Mouse (Mus musculus) urinary bladder, adult 2 months (tissue): ENCODE results near the gene Nradd. TPM values are rescaled to one million over a fixed set of nuclear protein-coding genes. Genes with fewer than 3 reads are reported as not detected.
A peak's percentile ranks its signal among the peaks of the same experiment; 100 is the strongest.

Experiments
- DNase-seq: peaks from one replicate; pipeline ENCODE4 v3.0.0; 2022; ENCODE audit warnings: low spot score
- polyA plus RNA-seq: library from polyadenylated mRNA; depleted of rRNA; stranded (reverse); fragments of >200 nt; gene quantifications from 2 replicates; pipeline ENCODE4 v1.2.3, GENCODE M21; 2012

Nradd gene
- polyA plus RNA-seq, 1 experiment, result 36.6 TPM

DNA sequence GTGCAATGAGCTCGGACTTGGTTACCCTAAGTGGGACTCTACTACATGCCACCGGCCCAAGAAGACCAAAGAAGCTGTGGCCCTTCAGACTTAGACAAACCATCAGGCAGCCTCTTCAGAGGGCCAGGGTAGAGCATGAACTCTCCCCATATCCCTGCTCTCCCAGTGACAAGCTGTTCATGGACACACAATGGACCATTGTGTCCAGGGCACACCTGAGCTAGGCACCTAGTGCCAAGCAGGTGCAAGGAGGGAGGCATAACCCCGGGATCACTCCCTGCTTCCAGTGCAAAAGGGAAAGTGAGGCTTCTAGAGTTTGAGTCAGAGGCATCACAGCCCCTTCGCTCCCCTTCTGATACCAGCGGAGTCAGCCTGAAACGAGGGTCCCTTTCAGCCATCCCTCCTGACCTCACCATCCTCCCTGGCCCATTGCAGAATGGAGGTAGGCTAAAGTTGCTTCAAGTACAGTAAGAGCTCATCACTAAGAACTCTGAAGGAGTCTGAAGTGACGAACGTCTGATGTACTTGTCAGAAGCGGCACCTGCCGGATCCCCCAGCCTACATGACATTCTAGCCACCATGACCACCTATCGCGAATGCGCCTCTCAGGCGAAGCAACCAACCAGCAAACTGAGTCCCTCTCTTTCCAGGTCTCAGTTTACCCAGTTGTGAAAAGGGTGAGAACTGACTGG lies 28.9 kb upstream of the Nradd start:
- no peak for DNase-seq

DNA sequence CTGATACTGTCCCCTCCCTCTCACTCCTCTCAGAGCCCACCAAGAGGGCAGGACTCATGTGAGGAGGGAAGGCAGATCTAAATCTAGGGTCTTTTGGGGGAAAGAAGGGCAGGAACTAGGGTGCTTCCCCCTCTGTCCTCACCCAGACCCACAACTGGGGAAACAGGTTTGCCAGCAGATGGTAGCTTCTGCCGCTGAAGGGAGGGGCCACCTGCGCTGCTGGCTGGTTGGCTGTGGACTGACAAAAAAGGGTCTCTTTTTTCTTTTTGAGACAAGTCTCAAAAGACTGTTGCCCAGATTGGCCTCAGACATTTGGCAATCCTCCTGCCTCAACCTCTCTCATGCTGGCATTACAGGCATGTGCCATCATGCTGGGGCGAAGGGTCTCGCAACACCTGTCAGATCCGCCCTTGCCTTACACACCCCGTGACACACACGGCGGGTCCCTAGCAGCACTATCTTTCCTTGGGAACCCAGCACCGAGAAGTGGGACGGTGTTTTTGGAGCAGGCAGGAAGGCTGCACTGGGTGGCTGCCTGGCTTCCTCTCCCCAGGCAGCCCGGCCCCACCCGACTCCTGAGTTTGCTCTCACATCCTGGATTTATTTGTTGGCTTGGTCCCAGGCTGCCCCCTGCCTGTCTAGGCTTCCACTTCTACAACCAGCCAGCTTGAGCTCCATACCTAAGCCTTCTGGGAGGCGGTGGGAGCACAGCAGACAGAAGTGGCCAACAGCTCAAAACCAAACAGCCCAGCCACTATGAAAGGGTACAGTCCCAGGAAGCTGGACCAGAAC lies 27.9 kb upstream of the Nradd start:
- DNase-seq, result no peak

DNA sequence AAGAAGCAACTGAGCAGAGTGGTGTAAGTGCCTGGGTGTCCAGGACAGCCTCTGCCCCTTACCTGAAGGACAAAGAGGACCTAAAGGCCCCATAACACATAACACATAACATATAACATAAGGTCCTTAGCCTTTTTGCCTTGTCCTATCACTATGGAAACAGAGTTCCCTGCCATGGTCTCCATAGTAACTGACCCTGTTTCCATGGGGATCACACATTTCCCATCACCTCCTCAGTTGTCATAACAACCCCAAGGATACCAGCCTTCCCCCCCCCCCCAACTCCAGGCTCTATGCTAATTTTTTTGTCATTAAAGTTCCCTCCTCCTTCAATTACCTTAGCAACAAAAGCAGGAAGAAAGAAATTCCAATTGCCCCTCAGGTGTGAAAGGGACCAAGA lies 25.5 kb upstream of the Nradd start:
- DNase-seq, result no peak

DNA sequence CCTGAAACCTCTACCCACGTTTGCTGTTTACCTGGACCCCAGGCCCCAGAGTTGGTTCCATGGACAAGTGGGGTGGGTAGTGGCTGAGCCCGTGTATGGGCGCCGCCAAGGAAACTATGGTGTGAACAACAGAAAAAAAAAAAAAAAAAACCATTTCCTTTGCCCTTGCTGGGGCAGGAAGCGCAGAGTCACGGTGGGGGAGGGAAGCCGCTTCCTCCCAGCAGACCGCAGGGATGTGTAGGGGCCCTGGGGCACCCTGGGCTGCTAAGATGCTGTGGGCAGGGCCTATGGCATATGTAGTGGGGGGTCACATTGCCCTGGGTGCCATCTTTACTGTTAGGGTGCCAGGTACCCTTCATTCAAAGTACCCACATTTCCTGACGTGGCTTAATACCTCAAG lies 21.0 kb upstream of the Nradd start:
- DNase-seq, result no peak

DNA sequence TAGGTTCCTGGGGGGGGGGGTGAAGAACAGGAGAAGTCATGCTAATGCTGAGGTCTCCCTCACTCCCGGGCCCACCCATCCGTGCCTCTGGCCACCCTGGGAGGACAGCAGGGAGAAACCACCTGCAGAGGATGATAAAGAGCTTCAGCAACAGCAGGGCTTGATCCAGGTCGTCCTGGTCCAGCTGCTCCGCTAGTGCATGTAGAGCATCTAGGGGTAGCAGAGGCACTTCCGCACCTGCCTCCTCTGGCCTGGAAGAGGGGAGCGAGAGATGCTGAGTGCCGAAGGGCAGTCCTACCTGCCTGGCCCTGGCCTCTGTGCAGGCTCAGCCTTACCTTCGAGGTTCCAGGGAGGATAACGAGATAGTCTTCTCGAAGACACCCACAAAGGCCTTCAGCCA lies 20.0 kb upstream of the Nradd start:
- DNase-seq, result no peak

DNA sequence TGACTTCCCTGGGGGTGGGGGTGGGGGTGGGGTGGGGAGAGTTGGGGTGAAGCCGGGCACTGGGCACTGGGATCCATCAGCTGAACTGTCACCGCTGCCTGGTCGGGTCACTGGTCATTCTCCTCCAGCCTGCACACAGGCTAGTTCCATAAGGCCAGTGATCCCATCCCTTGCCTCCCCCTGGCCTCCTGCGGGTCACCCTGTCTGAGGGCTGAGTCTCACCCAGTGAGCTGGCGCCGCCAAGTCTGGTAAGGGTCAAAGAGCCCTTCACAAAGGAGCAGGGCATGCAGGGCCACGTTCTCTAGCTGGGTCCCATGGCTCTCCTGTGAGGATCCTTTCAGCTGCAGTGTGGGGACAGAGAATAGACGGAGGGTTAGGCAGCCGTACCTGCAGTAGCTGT lies 19.5 kb upstream of the Nradd start:
- no peak for DNase-seq

DNA sequence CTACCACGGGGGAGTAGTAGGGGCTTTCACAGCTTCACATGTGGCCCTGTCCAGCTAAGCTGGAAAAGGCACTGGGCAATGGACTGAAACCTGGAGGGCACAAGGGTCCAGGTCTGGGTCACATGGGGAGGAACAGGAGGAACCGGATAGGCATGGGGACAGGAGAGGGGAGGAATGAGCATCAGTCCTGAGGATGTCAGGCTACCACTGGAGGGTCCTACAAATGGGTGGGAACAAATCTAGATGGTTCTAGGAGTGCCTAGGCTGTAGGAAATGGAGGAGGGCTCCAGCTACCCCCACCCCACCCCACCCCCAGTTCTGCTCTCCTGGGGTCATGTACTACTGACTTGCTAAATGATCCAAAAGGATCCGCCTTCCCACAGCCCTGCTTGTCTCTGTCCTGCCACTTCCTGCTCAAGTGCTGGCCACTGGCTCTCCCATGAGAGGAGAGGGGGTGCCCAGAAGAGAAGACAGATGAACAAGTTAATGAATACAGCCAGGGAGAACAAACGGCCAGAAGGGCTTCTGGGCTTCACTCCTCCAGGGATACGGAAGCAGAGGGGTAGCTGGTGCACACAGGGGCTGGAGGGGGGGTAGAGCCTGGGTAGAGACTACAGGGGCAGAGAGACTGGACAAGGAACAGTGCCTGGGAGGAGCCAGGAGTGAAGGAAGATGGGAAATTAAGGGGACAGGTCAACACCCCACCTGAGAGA lies 18.7 kb upstream of the Nradd start:
- DNase-seq, result no peak

DNA sequence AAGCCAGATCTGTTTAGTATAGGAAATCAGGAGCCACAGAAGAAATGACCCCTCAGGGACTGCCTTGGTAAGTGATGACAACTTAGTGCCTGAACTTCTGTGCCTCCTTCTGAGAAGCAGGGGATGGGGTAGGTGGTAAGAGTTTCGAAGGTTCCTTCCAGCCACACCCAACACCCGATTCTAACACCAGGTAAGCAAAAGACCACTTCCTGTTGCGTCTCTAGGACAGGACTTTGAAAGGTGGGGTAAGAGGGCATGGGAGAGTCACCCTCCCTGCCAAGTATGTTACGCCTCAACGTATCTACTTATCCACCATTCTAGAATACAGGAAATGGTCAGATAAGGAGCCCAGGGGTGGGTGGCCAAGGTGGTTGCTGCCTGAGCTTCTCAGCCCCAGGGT lies 16.8 kb upstream of the Nradd start:
- DNase-seq, result no peak

DNA sequence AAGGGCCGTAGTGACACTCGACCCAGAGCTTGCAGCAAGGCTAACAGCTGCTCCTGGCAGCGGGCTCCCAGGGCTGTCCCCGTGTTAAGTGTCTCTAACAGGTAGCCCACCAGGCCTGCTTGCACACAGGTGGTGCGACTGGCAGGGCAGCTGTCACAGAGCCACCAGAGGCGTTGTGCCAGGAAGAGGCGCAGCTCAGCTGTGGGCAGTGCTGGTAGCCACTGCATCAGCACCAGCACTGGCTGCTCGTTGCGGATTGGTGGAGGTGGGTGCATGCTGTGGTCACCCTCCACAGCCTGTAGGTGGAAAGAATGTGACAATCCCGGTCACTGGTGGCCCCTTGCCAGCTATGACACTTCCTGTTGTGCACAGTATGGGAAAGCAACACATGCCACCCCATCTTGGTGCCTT lies 14.4 kb upstream of the Nradd start:
- DNase-seq, result no peak

DNA sequence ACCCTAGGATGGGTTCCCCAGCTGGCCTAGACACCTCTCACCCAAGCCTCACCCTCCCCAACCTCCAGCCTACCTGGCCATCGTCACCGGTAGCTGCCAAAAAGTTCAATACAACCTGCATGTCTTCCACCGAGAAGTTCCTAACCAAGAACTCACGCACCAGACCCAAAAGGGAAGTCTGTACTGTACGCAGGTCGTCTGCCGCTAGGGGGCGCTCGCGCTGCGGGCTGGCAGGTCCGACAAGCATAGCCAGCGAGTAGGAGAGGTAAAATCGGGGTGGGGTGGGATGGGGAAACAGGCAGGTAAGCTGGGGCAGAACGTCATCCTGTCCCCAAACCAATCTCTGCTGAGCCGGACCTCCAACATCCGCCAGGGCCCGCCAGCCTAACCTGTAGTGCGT lies 11.0 kb upstream of the Nradd start:
- peak; percentile 88 for DNase-seq

DNA sequence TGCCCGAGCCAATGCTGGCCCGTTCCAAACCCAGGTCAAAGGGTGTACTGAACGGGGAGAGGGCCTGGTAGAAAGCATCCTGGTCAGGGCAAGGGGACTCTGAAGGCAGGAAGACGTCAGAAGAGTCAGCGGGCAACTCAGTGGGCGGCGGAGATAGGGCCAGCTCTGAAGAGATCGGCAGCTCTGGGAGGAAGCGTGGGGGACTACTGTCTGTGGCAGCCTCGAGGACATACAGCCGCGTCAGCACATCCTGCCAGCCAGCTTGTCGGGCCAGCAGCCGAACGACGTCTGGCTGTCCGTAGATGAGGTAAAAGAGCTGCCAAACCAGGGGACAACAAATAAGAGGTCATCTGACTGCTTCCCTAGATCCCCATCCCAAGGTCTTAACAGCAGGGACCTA lies 9.6 kb upstream of the Nradd start:
- DNase-seq, result no peak

DNA sequence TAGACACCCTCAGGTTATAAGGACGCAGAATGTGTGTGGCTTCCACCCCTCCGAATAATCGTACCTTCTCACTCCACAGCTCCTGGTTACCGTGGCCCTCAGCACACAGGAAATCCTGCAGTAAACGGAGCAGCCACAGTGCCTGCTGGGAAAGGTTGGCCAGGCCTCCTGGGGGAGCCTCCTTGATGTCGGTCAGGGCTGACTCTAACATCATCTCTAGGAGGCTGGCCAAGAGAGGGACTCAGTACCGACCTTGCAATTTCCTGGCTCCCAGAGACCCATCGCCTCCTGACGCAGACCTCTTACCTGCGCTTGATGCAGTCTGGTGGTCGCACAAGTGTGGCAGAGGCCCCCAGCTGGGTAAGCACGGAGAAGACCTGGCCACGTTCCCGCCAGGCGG lies 8.4 kb upstream of the Nradd start:
- no peak for DNase-seq

DNA sequence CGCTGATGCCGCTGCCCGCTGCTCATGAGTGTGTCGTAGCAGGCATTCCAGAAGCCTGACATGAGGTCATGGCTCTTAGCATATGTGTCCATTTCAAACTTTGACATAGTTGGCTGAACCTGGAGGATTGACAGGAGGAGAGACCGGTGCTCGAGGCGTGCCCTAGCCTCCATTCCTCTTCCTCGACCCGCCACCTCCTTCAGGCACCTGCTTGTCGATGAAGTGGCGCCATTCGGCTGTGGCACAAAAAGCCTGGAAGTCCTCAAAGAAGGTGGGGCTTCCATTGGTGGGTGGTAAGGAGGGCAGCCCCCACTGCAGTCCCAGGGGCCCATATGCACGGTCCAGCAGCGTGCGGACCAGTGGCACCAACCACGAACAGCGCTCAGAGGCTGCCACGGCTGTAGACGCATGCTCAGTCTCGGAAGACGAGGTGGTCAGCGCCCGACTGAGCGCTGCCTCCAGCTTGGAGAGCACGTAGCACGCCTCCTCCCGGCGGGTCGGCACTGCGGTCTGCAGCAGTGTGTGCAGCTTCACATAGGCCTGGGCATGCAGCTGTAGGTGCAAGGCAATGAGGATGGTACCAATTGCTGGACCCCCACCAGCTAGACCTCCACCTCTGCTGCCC lies 7.5 kb upstream of the Nradd start:
- DNase-seq, result no peak

DNA sequence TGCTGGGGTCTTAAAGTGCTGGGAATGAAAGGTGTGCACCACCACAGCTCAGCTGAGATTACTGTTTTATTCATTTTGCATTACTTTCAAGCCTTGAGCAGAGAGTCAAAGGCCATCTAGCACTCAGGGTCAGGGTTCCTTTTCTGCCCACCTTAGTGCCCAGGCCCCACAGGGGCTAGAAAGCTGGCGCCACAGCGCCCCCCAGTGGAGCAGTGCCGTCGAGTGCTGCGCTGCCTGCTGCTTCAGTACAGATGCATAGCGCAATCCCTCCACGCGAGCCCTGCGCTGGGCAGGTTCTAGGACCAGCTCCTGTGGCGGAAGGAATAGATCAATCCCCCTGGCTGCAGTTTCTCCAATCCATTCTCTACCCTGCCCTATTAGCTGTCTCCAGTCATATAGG lies 6.9 kb upstream of the Nradd start:
- DNase-seq, result no peak

DNA sequence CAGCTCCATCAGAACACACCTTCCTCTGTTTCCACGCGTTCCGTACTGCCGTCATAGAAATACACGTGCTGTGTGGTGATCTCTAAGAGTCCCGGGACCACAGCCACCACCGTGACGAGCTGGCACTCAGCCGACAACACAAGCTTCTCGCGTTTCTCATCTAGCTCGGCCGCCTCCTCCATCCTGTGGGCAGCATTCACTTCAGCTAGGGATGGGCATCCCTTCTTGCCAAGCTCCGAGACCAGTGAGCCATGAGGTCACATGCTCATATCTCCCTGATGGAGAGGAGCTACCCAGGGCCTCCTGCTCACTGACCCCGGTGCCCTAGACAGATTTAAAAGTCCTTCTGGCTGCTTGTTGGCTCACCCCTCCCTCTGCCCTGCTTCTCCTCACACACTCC lies 5.9 kb upstream of the Nradd start:
- no peak for DNase-seq

DNA sequence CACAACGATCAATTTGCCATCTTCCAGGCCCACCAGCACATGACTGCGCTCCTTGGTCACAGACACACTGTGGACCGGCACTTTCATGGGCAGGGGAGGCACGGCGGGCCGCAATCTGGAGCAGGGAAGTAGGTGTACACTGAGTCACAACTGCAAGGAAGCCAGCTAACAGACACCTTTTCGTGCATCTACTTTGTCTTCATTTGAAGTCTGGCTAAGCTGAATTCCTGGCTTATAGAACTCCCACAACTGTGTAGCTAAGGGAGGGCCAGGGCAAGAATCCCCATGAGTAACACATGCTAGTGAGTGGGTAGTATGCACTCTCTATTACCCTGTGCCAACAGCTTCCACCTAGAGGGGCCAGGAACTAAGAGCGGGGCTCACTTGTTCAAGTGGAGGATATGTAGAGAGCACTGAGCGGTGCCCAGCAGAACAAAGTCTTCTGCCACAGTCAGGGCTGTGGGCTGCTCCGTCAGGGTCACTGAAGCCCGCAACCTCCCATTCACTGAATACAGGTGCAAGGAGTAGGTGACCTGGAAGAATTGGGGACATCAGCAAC lies 1.2 kb upstream of the Nradd start:
- DNase-seq, result no peak

DNA sequence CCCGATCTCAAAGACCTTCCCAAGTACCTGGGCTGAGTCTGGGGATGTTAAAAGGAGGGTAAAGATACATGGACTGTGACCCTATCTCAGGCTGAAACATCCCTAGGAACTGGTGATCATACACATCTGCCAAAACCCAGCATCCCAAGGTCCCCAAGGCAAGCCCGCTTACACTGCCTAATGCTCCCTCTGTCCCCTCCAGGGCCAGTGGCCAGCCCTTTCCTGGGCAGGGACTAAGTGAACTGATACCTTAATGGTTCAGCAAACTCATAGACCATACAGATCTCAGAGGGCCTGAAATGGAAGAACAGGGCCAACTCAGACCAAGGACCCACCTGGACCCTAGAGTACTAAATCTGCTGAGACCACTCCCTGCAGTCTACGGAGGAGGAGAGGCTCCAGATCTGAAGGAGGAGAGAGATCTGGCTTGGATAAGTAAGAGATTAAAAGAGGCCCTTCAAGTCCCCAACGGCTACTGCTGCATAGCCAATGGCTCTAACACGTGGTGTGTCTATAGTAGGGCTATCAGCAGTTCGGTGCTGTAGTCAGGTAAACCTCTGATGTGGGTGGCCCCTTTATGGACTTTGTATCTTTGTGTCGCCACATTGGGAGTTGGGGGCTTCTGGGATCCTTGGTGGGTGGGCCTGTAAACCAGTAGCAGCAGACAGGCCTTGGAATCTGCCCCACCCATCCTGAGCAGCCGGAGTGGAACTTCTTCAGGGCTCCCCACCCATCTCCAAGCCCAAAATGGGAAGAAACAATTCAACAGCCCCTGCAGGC lies 646 bp downstream of the Nradd start:
- peak; percentile 17 for DNase-seq

DNA sequence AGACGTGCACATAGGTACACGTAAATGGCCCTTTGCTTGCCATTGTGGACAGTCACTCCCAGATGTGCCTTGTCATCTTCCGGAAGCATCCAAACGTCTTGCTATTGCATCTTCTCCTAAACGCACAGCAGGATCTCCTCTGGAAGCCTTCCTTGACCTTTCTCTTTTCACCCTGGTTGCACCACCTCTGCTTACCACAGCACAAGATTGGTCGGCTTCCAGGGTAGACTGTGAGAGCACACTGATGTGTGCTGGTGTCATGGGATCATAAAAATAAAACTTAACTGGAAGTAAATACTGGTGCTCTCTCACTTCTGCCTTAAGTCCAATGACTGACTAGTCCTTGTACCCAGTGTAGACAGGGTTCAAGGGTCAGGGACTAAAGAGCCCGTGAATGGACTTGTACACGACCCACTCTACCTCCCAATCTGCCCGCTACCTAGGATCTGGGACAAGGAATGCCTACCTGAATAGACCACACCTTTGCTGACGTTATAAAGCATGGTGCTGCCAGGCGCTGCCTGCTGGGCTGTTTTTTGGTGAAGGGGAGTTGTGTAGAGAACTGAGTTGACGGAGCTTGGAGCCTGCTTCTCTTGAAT lies 1.5 kb downstream of the Nradd start:
- no peak for DNase-seq

DNA sequence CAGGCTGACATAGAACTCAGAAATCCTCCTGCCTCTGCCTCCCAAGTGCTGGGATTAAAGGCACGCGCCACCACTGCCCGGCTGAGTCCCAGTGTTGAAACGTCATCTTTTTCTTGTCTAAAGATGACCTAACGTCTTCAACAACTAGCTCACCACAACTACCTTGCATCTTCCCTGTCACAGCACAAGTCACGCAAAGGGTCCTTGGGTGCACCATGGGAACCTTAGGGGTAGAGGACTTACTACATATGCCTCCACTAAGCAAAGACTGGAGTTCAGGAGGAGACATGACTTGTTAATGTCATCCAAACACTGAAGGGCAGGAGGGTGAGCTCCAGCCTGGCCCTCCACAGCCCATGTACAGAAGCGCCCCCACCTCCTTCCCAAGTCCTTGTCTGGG lies 3.6 kb downstream of the Nradd start:
- no peak for DNase-seq

DNA sequence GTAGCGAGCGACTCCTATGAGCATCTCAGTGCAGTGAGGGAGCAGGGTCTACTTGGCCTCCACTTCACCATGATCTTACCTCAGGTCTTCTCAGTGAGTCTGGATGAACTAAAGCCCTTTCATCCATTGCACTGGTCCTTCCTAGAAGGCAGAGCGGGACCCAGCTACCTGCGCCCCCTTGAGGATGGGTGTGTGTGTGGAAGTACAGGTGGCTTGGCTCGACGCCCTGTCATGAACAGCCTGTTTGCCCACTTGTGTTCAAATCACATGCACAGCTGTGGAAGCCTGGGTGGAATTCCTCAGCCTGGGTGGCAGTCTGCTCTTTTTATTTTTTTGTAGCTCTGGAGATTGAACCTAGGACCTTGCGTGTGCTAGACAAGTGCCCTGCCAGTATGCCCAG lies 4.1 kb downstream of the Nradd start:
- DNase-seq, result no peak

DNA sequence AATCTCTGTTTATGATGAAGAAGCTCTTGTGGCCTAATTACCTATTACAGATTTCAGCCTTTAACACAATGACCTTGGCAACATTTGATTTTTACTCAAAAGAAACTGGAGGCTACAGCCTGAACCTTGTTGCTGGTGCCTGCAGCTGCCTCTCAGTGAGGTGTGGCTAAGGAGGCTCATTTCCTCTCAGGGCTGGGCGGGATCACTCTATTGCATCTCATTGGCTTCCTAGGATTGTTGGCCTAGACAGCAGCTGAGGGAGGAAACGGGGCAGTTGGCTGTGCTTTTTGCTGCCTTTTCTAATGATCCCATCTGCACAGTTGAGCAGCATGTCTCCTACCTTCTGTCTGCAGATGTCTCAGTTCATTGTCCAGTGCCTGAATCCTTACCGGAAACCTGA lies 7.2 kb downstream of the Nradd start:
- DNase-seq, result no peak
